Mouse (Mus musculus): ENCODE results near the gene Tfap2e.

DNA sequence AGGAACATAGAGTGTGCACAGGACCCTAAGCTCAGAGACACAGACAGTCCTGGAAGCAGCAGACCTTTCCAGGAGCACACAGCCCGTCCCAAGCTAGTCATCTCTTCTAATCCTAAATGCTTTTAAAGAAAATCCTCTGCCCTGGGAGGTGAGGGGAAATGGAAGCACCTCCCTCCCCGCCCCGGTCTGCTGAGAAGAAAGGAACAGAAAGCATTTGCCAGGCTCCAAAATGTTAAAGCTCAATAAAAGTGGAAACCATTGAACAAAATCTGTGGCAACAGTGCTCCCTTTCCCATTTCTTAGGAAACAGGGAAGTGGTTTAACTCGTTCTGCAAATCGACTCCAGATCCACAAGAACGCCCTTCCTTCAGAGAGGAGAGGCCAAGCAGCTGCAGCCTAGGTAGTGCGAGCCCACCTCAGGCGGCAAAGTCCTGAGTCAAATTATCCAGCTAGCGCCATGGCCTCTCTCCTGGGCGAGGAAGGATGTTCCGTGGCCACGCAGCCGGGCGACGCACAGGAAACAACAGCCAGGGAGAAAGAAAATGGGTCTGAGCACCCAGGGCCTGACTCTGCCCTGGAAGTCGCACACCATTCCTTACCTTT lies 1.9 kb downstream of the Tfap2e start:
- TF ChIP-seq POLR2A (IDR thresholded peaks at IDR 0.05; ENCODE audit: borderline replicate concordance, extremely low read depth, low read depth, low read length) (no peak), CTCF (IDR thresholded peaks at IDR 0.05; ENCODE audit: insufficient read depth, low read length) (no peak)
